Mouse (Mus musculus) heart, postnatal 0 days (tissue): ENCODE data around the gene H2afv. TPM values are rescaled to one million over a fixed set of nuclear protein-coding genes. Genes with fewer than 3 reads are reported as not detected.

Source experiments
- ATAC-seq: fragments of 200-750 bp; cut with Nextera tagmentation; 2 replicates; pipeline ENCODE4 v1.8.0; 2017; ENCODE audit warnings: low read depth, moderate number of reproducible peaks, moderate library complexity; ENCODE audit not compliant: insufficient read depth
- DNase-seq: peaks from one replicate; pipeline ENCODE4 v3.0.0-alpha.2; 2016; ENCODE audit warnings: low spot score
- H3K27ac ChIP-seq: fragments of 300-500 bp; sonication (generic); 2 replicates; pipeline ENCODE4 v1.5.1; 2014; ENCODE audit warnings: low read depth, mild to moderate bottlenecking
- H3K27me3 ChIP-seq: fragments of 300-500 bp; sonication (generic); 2 replicates; pipeline ENCODE4 v1.6.1; 2014; ENCODE audit warnings: low read length, mixed read lengths; ENCODE audit not compliant: control insufficient read depth, insufficient read depth
- H3K36me3 ChIP-seq: fragments of 300-500 bp; sonication (generic); replicated peaks from 2 replicates; pipeline ENCODE4 v1.6.1; 2014; ENCODE audit warnings: low read length, mixed read lengths; ENCODE audit not compliant: control insufficient read depth, insufficient read depth
- H3K4me1 ChIP-seq: fragments of 300-500 bp; sonication (generic); 2 replicates; pipeline ENCODE4 v1.6.1; 2014; ENCODE audit warnings: antibody characterized with exemption; ENCODE audit not compliant: control insufficient read depth, insufficient read depth
- H3K4me2 ChIP-seq: fragments of 300-500 bp; sonication (generic); 2 replicates; pipeline ENCODE4 v1.6.1; 2014; ENCODE audit warnings: low read depth, mild to moderate bottlenecking, low read length, moderate library complexity
- H3K4me3 ChIP-seq: fragments of 300-500 bp; sonication (generic); 2 replicates; pipeline ENCODE4 v1.5.1; 2014; ENCODE audit warnings: low read depth, low read length
- H3K9ac ChIP-seq: fragments of 300-500 bp; sonication (generic); replicated peaks from 2 replicates; pipeline ENCODE4 v1.6.1; 2014; ENCODE audit warnings: low read depth, low read length, mixed read lengths
- H3K9me3 ChIP-seq: fragments of 300-500 bp; sonication (generic); replicated peaks from 2 replicates; pipeline ENCODE4 v1.6.1; 2016; ENCODE audit warnings: low read length; ENCODE audit not compliant: control insufficient read depth
- CTCF ChIP-seq: IDR thresholded peaks from 2 replicates; pipeline ENCODE4 v1.5.1; 2016; ENCODE audit warnings: antibody characterized with exemption, control low read depth, low read depth
- EP300 ChIP-seq: IDR thresholded peaks from 2 replicates; pipeline ENCODE4 v1.6.1; 2016; ENCODE audit warnings: antibody characterized with exemption, low read depth
- WGBS: fragments of 180-500 bp; shearing (Covaris S2); extraction: QIAGEN DNeasy Blood & Tissue Kit; methylation state at CpG from one replicate; pipeline ENCODE4 v1.1.7; 2014; 5-methylcytosine and 5-hydroxymethylcytosine counted together
- polyA plus RNA-seq: library from polyadenylated mRNA; unstranded; fragments of >200 nt; fragmentation: Nextera tagmentation; extraction: Ambion mirVana; gene quantifications from 2 replicates; pipeline ENCODE4 v1.2.1, GENCODE M21; 2015
- total RNA-seq: library from RNA; depleted of rRNA; stranded (reverse); fragments of >200 nt; gene quantifications from 2 replicates; pipeline ENCODE4 v1.2.3, GENCODE M21; 2014; ENCODE audit warnings: low replicate concordance

The H2afv gene
- total and polyA plus RNA-seq, 2 experiments from 2014 or later: 106 to 213 TPM

DNA sequence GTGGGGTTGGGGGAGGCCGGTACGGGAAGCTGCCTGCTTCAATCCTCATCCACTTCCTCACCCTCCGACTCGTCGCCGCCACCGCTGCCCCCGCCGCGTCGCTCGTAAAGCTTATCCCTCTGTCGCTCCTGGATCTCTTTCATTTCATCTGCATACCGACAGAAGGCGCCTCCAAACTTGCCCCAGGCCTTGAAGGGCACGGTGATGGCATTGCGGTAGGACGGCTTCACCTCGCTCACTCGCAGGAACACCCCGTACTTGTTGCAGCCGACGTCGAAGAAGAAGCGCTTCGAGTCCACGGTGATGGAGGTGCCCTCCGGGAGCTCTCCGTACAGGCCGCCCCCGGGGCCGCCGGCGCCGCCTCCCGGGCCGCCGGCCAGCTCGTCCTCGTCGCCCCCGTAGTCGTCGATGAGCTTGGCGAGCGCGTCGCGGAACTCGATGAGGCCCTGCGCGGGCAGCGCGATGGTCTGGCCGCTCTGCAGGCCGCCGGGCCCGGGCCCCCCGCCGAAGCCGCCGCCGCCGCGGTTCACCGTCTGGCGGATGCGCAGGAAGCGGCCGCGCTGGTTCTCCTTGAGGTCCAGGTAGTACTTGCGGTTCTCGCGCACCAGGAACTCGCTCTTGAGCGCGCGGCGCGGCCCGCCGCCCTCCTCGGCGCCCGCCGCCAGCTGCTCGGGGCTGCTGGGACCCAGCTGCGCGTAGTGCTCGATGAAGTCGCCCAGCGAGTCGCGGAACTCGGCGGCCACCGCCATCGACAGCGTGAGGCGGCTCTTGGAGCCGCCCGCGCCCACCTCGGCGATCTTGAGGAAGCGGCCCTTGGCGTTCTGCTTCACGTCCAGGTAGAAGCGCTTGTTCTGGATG lies 30.9 kb upstream of the H2afv start:
- H3K4me1 ChIP-seq: peaks cover 25% of the 10 kb centered on the region
- no peaks in the 10 kb centered on the region for H3K27me3 ChIP-seq
- under 1% methylated on average over 99 of the region's 109 CpGs for WGBS
- H3K9ac ChIP-seq: peak overlapping the region; percentile 95
- peak; percentile 38 for ATAC-seq
- H3K27ac ChIP-seq: peak overlapping the region; percentile 100
- TF ChIP-seq CTCF: no peak
- TF ChIP-seq EP300: no peak
- DNase-seq: no peak
- H3K36me3 ChIP-seq: no peaks in the 10 kb centered on the region
- H3K4me3 ChIP-seq: peak overlapping the region; percentile 93
- H3K9me3 ChIP-seq: no peaks in the 10 kb centered on the region
- peak overlapping the region; percentile 83 for H3K4me2 ChIP-seq

DNA sequence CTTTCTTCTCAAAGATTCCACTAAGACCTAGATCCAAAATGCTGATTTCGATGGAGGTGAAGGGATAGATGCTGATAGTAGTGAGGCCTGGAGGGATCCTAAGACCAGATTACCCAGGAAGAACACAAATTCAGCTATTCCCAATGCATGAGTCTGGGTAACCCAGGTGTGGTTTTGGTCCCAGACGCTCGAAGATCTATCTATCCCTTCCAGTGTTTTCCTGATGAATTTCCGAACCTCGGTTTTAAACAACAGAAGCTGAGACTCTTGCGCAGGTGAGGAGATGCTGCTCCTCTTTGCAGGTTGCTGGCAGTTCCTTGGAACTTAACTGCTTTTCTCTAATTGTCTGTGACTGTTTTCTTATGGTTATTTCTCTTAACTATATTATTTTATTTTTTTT lies 30.1 kb upstream of the H2afv start:
- H3K9ac ChIP-seq: peak overlapping the region; percentile 95
- no peaks in the 10 kb centered on the region for H3K36me3 ChIP-seq
- peak overlapping the region; percentile 83 for H3K4me2 ChIP-seq
- H3K27me3 ChIP-seq: no peaks in the 10 kb centered on the region
- DNase-seq (no peak), ATAC-seq (no peak)
- 7% methylated on average over 6 of the region's 6 CpGs for WGBS
- H3K9me3 ChIP-seq: no peaks in the 10 kb centered on the region
- no peak for TF ChIP-seq CTCF
- no peak for TF ChIP-seq EP300
- peak overlapping the region; percentile 100 for H3K27ac ChIP-seq
- H3K4me3 ChIP-seq: peak overlapping the region; percentile 93
- H3K4me1 ChIP-seq: peaks cover 29% of the 10 kb centered on the region

DNA sequence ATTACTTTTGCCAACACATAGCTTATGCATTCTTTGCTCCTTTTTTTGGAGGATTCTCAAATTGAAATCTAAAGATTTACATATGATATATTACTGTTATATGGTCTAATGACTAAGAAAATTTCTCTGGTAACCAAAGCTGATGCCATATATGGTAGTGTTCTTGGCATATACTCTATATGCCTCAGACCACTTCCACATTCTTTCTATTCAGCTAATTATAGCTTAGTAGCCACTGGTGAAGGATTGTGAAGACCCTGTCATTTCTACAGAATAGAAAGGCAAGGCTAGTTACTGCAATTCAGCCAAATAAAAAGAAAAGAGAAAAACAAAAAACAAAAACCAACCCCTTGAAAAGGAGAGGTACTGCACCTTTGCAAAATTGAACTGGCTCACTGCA lies 27.8 kb upstream of the H2afv start:
- Histone ChIP-seq H3K4me2 (peak overlapping the region; percentile 83), H3K36me3 (peaks cover 2% of the 10 kb centered on the region; the same call in 1 of the 2 replicates), H3K9me3 (no peaks in the 10 kb centered on the region), H3K27me3 (no peaks in the 10 kb centered on the region), H3K9ac (peak overlapping the region; percentile 60), H3K4me1 (peaks cover 32% of the 10 kb centered on the region), H3K27ac (peak overlapping the region; percentile 78), H3K4me3 (peak overlapping the region; percentile 93)
- ATAC-seq: no peak
- TF ChIP-seq EP300 (no peak), CTCF (no peak)
- peak; percentile 71 for DNase-seq

DNA sequence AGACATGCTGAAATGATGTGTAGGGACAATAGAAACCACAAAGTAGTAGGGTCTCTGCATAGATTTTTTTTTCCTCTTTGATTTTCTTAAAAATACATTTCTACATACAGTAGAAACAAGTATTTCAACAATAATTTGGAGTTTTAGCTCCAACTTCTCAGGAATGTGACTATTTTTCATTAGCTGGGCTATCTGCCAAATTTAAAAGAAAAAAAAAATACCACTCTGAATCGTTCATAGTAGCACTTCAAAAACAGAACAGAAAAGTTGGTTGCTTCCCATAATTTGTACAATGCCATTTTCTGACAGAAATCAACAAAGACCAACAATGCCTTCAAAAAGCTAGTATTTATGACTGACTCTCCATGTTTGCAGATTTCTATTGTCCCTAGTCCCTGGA lies 27.2 kb upstream of the H2afv start:
- ATAC-seq: no peak
- Histone ChIP-seq H3K4me1 (peaks cover 32% of the 10 kb centered on the region), H3K9ac (peak overlapping the region; percentile 60), H3K27me3 (no peaks in the 10 kb centered on the region), H3K4me3 (peak overlapping the region; percentile 93), H3K36me3 (peaks cover 7% of the 10 kb centered on the region), H3K4me2 (peak overlapping the region; percentile 83), H3K9me3 (no peaks in the 10 kb centered on the region), H3K27ac (peak overlapping the region; percentile 78)
- WGBS: 0% methylated on average over 1 of the region's 1 CpGs
- no peak for DNase-seq
- no peak for TF ChIP-seq EP300
- no peak for TF ChIP-seq CTCF

DNA sequence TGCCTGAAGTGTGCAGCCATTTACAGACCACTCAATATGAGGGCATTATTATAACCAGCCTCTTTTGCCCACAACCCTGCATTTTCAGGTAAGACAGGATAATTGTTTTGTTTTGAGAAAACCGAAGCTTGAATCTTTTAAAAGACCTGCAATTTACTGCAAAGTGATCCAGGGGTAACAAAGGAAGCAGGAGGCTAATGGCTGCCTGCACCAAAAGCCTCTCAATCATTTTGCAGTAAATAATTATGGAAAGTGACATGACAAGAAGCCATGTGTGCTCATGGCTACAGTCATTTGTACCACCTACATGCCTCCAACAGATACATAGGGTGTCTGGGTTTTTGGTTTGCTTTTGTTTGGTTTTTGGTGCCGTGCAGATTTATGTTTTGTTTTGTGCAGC lies 26.8 kb upstream of the H2afv start:
- no peak for TF ChIP-seq EP300
- TF ChIP-seq CTCF: no peak
- H3K9me3 ChIP-seq: no peaks in the 10 kb centered on the region
- 40% methylated on average over 2 of the region's 2 CpGs for WGBS
- H3K4me2 ChIP-seq: peak overlapping the region; percentile 83
- DNase-seq: no peak
- peak overlapping the region; percentile 93; the same call in 1 of the 2 replicates for H3K4me3 ChIP-seq
- peak overlapping the region; percentile 40; the same call in 1 of the 2 replicates for H3K9ac ChIP-seq
- peaks cover 32% of the 10 kb centered on the region for H3K4me1 ChIP-seq
- peaks cover 12% of the 10 kb centered on the region for H3K36me3 ChIP-seq
- H3K27me3 ChIP-seq: no peaks in the 10 kb centered on the region
- H3K27ac ChIP-seq: peak overlapping the region; percentile 78; the same call in 1 of the 2 replicates
- ATAC-seq: no peak

DNA sequence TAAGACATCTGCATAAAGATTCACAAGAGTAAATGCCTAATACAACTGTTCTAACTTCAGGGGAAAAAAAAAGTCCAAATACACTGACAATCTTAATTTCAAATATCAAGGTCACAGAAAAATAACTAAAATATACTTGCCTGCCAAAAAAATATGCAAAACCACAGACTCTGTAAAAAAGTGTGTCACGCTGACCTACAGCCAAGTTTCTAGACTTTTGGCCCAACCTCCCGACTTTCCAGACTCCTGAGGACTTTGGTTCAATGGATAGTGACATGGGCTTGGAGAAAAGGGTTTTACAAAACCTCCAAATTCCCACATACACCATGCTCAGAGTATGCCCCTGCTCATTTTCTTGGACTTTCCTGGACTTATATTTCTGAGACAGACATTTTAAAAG lies 24.3 kb upstream of the H2afv start:
- no peak overlapping the region for H3K9ac ChIP-seq

More for the DNA sequence above, 24.3 kb upstream of the H2afv start:
- ATAC-seq (no peak), DNase-seq (no peak)
- Histone ChIP-seq H3K9me3 (no peaks in the 10 kb centered on the region), H3K27me3 (no peaks in the 10 kb centered on the region), H3K4me1 (peaks cover 23% of the 10 kb centered on the region), H3K4me3 (no peak overlapping the region), H3K36me3 (peaks cover 13% of the 10 kb centered on the region), H3K4me2 (no peak overlapping the region), H3K27ac (no peak overlapping the region)
- TF ChIP-seq EP300: no peak
- TF ChIP-seq CTCF: no peak
- 61% methylated on average over 2 of the region's 2 CpGs for WGBS
